Comparison of ENCODE assay signal across 15 mouse cellular contexts in the genomic region with DNA sequence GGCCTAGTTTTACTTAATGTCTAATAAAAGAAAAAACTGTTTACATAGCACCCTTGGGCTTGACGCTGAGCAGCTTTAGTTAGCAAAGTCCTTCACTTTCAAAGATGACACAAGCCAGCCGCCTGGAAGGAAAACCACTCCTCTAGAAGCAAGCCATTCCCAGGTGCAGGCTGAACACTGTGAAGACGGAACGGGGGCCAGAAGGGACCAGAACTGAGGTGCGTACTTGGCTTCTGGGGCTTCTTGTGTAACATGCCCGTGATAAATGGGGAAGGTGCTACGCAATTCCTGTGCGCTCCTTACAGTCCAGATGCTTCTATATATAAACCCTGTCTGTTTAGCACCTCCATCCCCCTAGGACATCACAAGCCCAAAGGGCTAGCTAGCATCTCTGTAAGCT. TPM values are rescaled to one million over a fixed set of nuclear protein-coding genes. Genes with fewer than 3 reads are reported as not detected.
"Had no signal": no experiment of that assay in that cellular context is flagged by ENCODE, and none has a peak within 500 bp of the region (broad histone marks: within the 10 kb centered on the region; RNA-seq: fewer than 3 reads in every experiment).

No protein-coding gene starts in this region.

- H3K4me3 ChIP-seq: layer of hippocampus, adult 2 months; limb, embryonic 10.5 days; liver, embryonic 15.5 days; midbrain, embryonic 13.5 days had no signal

- H3K4me2 ChIP-seq: liver, embryonic 11.5 days; liver, embryonic 15.5 days; midbrain, embryonic 13.5 days had no signal

- H3K27ac ChIP-seq: kidney, postnatal 0 days; layer of hippocampus, adult 2 months; limb, embryonic 10.5 days; liver, embryonic 15.5 days; midbrain, embryonic 13.5 days had no signal

- H3K9me3 ChIP-seq: limb, embryonic 10.5 days; liver, embryonic 15.5 days; midbrain, embryonic 13.5 days had no signal

- DNase-seq: kidney, adult 11 months; kidney, adult 9 months; kidney, postnatal 36 days; lung, adult 2 months; lung, postnatal 36 days; thymus, adult 2 months; thymus, postnatal 36 days had no signal

- ATAC-seq: lung, postnatal 0 days; midbrain, embryonic 13.5 days had no signal

- H3K9ac ChIP-seq: liver, embryonic 15.5 days; midbrain, embryonic 13.5 days had no signal

- H3K27me3 ChIP-seq: liver, embryonic 15.5 days; midbrain, embryonic 13.5 days had no signal

- H3K4me1 ChIP-seq: liver, embryonic 15.5 days had no signal

RNA-seq across cellular contexts. Expression of gene Ppp1r32, which starts 17.9 kb away (rescaled TPM):
- total RNA-seq: megakaryocyte progenitor cell, adult 5-6 weeks had no signal
- polyA plus RNA-seq: kidney, postnatal 0 days; limb, embryonic 10.5 days; liver, embryonic 15.5 days had no signal

RNA-seq across cellular contexts. Expression of gene Lrrc10b, which starts 43.3 kb away (rescaled TPM):
- total RNA-seq: megakaryocyte progenitor cell, adult 5-6 weeks had no signal
- polyA plus RNA-seq: liver, embryonic 11.5 days had no signal
